Mouse (Mus musculus) erythroblast, embryonic 14.5 days (primary cell): Measurements from ENCODE around the gene Rnf103.

Experiments
- GATA1 ChIP-seq: IDR thresholded peaks from 2 replicates; pipeline ENCODE4 v1.6.1; 2012; ENCODE audit warnings: low read length, inconsistent platforms, mixed read lengths
- TAL1 ChIP-seq: IDR thresholded peaks from 3 replicates; pipeline ENCODE4 v1.6.1; 2012; ENCODE audit warnings: low read length, inconsistent platforms, mixed read lengths

GRCm38 (mm10) chr6:71543686-71544499 lies 50.2 kb downstream of the Rnf103 start, which contains the start of gene Chmp3:
- TF ChIP-seq GATA1 (no peak), TAL1 (no peak)
